Mouse (Mus musculus) testis, postnatal 10 days (tissue): Measurements from ENCODE around the gene Cacna2d4.

Experiments
- DNase-seq: peaks from one replicate; pipeline ENCODE4 v3.0.0; 2021; ENCODE audit warnings: low spot score

Cacna2d4 gene

DNA sequence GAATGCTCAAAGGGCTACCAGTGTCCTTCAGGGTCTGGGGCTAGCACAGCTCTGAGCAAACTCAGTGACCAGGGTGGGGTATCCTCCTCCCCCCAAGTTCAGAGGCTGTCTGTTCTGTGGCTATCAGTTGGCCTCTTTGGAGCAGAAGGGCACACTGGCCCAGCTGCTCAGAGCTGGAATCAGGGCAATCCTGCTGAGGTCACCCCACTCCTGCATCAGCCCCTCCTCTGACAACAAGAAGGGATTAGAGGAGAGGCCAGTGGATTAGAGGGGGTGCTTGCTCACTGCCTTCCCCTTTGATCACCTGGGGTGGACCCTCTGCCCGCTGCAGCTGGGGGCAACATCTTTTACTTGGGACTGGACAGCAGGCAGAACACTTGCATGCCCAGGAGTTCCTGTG is at the start of gene Cacna2d4:
Gene Cacna2d4 (plus strand): TSS at position 286 of the 400 bp plus-strand sequence.
- DNase-seq: no peak

- no peak for DNase-seq
Observed at GRCm38 (mm10) chr6:119186658-119187057, 49.7 kb upstream of the Cacna2d4 start.

DNA sequence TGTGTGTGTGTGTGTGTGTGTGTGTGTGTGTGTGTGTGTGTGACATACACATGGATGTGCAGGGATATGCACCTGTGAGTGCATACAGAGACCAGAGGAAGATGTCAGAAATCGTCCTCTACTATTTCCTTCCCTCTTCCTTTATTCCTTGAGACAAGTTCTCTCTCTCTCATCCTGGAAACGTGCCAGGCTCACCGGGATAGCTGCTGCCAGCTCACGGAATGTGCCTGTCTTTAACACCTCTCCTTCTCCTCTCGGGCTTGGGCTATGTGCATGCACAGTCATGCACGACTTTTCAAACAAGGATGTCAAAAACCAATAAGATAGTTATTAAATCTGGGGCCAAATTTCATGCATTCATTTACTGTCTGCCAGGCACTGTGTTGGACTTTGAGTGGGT is 48.7 kb upstream of the Cacna2d4 start:
- DNase-seq: no peak

DNA sequence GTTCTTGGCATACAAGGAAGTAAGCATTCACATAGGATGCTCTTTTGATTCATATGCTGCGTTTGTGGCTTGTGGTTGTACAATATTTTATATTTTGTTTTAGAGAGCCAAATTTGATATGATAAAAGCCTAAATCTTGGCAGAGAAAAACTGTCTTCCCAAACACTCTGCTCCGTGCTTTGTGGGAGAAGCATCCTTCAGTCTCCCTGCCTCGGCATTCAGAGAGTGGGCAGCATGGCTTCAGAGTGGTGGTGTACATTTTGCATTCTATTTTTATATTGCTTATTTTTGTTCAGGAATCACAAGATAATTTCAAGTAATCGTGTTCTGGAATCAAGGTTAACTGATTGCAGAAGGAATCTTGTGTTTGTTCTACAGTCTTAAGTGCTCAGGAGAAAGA is 44.8 kb upstream of the Cacna2d4 start:
- DNase-seq: no peak

- no peak for DNase-seq
Observed at GRCm38 (mm10) chr6:119193571-119194154, 42.7 kb upstream of the Cacna2d4 start.

- no peak for DNase-seq
Observed at GRCm38 (mm10) chr6:119194161-119194560, 42.2 kb upstream of the Cacna2d4 start.

- DNase-seq: no peak
Observed at GRCm38 (mm10) chr6:119194601-119195000, 41.7 kb upstream of the Cacna2d4 start.

- no peak for DNase-seq
Observed at GRCm38 (mm10) chr6:119196382-119197305, 39.7 kb upstream of the Cacna2d4 start, which contains the start of gene Cacna1c. Cacna1c (minus strand) TSS chr6:119196418.

- no peak for DNase-seq
Observed at GRCm38 (mm10) chr6:119198534-119199273, 37.6 kb upstream of the Cacna2d4 start.

GRCm38 (mm10) chr6:119199274-119199879 is 36.9 kb upstream of the Cacna2d4 start:
- DNase-seq: no peak

- DNase-seq: no peak
Observed at GRCm38 (mm10) chr6:119200362-119200761, 36.0 kb upstream of the Cacna2d4 start.

DNA sequence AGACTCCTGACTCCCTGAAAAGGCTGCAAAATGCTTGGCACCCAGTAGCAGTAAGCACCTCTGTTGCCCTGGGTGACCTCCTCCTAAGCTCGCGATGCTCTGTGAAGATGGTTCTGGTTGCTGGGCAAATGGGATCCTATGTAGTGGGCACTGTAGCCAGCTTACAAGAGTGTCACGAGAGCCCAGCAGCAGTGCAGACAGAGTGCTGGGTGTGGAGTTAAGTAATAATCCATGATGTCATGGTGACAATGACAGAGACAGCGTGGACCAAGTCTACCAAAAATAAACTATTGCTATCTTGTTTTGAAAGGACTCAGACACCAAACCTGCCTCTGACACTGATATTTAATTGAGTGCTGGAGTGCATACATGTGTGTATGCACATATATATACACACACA is 34.8 kb upstream of the Cacna2d4 start:
- no peak for DNase-seq

DNA sequence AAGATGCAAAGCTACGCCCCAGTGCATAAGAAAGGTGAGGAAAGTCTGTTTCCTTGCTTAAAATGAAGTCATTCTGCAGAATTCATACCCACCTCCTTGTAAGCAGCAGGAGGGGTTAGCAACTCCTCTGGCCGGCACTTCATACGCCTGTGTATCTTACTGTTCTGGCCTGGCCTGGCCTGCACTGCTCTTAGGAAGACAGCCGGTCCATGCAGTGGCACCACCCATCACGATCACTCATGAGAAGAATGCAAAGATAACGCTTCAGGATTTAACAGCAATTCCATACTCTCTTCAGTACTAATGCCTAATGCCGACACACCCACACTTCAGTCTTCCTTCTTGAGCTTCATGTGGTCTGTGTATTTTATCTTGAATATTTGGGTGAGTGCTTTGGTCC is 32.0 kb upstream of the Cacna2d4 start:
- peak; percentile 25 for DNase-seq

DNA sequence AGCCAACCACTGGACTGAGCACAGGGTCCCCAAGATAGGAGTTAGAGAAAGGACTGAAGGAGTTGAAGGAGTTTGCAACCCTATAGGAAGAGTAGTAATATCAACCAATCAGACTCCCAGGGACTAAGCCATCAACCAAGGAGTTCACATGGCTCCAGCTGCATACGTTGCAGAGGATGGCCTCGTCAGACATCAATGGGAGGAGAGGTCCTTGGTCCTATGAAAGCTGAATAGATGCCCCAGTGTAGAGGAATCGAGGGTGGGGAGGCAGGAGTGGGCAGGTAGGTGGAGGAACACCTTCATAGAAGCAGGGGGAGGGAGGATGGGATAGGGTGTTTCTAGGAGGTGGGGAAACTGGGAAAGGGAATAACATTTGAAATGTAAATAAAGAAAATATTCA is 31.4 kb upstream of the Cacna2d4 start:
- peak; percentile 22 for DNase-seq

- peak; percentile 32 for DNase-seq
Observed at GRCm38 (mm10) chr6:119206006-119206405, 30.3 kb upstream of the Cacna2d4 start.

- DNase-seq: peak; percentile 31
Observed at GRCm38 (mm10) chr6:119213375-119213774, 23.0 kb upstream of the Cacna2d4 start.

- DNase-seq: peak; percentile 27
Observed at GRCm38 (mm10) chr6:119214190-119214589, 22.1 kb upstream of the Cacna2d4 start.

- peak; percentile 37 for DNase-seq
Observed at GRCm38 (mm10) chr6:119215040-119215613, 21.2 kb upstream of the Cacna2d4 start.

GRCm38 (mm10) chr6:119217661-119218060 is 18.7 kb upstream of the Cacna2d4 start:
- peak; percentile 31 for DNase-seq

DNA sequence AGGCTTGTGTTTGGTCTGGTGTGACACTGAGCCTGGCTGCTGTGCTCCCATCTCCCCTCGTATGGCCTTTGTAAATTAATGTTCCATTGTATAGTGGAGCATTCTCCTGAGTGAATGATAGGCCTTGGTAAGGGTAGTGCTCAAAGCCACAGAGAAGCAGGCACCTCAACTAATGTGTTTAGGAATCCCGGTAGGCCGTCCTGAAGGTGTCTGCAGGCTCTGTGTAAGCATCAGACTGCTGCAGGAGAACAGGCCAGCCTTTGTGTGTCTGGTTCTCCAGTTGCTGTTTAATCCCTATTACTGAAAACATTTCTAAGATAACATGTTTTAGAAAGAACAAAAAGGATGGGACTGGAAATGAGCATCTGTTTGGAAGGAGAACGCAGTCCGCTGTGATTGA is 17.7 kb upstream of the Cacna2d4 start:
- peak; percentile 23 for DNase-seq

GRCm38 (mm10) chr6:119219237-119219870 is 17.0 kb upstream of the Cacna2d4 start:
- peak; percentile 36 for DNase-seq
